Mouse (Mus musculus) lung, postnatal 0 days (tissue): ENCODE measurements at regions not wholly inside any gene's neighbourhood (a gene's known extent, or its start where the extent isn't known, plus 50 kb on each side); places are given as distances from the start of the nearest gene placed in this dataset.

Source experiments
- ATAC-seq: fragments of 200-750 bp; cut with Nextera tagmentation; 2 replicates; pipeline ENCODE4 v1.8.0; 2017; ENCODE audit warnings: moderate library complexity
- DNase-seq: peaks from one replicate; pipeline ENCODE4 v3.0.0-alpha.2; 2016; ENCODE audit warnings: low spot score
- H3K27ac ChIP-seq: fragments of 300-500 bp; sonication (generic); 2 replicates; pipeline ENCODE4 v1.5.1; 2014; ENCODE audit warnings: antibody characterized with exemption, mild to moderate bottlenecking, low read length, mixed read lengths
- H3K27me3 ChIP-seq: fragments of 300-500 bp; sonication (generic); replicated peaks from 2 replicates; pipeline ENCODE4 v1.6.1; 2014; ENCODE audit warnings: low read length, mixed read lengths; ENCODE audit not compliant: insufficient read depth
- H3K36me3 ChIP-seq: fragments of 300-500 bp; sonication (generic); 2 replicates; pipeline ENCODE4 v1.6.1; 2014; ENCODE audit warnings: low read length, mixed read lengths; ENCODE audit not compliant: insufficient read depth
- H3K4me1 ChIP-seq: fragments of 300-500 bp; sonication (generic); 2 replicates; pipeline ENCODE4 v1.6.1; 2014; ENCODE audit warnings: antibody characterized with exemption, low read depth, low read length, mixed read lengths; ENCODE audit not compliant: insufficient read depth
- H3K4me2 ChIP-seq: fragments of 300-500 bp; sonication (generic); replicated peaks from 2 replicates; pipeline ENCODE4 v1.6.1; 2014; ENCODE audit warnings: low read depth, mild to moderate bottlenecking, low read length, moderate library complexity, mixed read lengths
- H3K4me3 ChIP-seq: fragments of 300-500 bp; sonication (generic); 2 replicates; pipeline ENCODE4 v1.5.1; 2014; ENCODE audit warnings: low read depth, low read length
- H3K9ac ChIP-seq: fragments of 300-500 bp; sonication (generic); replicated peaks from 2 replicates; pipeline ENCODE4 v1.6.1; 2014; ENCODE audit warnings: low read depth, mild to moderate bottlenecking
- H3K9me3 ChIP-seq: fragments of 300-500 bp; sonication (generic); 2 replicates; pipeline ENCODE4 v1.6.1; 2016; ENCODE audit warnings: low read length, mixed read lengths
- CTCF ChIP-seq: IDR thresholded peaks from 2 replicates; pipeline ENCODE4 v1.5.1; 2016; ENCODE audit warnings: antibody characterized with exemption, mild to moderate bottlenecking
- EP300 ChIP-seq: IDR thresholded peaks from 2 replicates; pipeline ENCODE4 v1.6.1; 2016; ENCODE audit warnings: antibody characterized with exemption, mild to moderate bottlenecking, control low read depth
- WGBS: fragments of 180-500 bp; shearing (Covaris S2); extraction: QIAGEN DNeasy Blood & Tissue Kit; methylation state at CpG from one replicate; pipeline ENCODE4 v1.1.7; 2014; 5-methylcytosine and 5-hydroxymethylcytosine counted together

DNA sequence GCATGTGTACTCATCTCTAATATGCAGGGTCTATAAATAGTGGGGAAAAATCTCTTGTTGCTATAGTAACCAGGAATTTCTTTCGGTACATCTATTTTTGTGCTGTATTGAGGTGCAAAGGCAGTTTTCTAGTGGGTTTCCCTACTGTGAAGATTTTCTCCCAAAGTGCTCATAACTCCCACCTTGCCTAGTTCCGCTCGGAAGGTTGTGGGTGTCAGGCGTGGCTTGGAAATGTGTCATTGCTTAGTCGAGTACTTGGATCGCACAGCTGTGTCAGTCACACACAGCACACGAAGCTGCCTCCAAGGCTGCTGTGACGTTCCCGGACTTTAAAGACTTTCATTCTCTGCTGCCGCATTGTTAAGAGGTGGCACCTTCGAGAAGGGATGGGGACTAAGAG, 450.4 kb upstream of the BB014433 start:
- Histone ChIP-seq H3K27ac (no peak overlapping the region), H3K36me3 (no peaks in the 10 kb centered on the region), H3K9ac (no peak overlapping the region), H3K9me3 (no peaks in the 10 kb centered on the region), H3K4me3 (no peak overlapping the region), H3K4me2 (no peak overlapping the region), H3K27me3 (no peaks in the 10 kb centered on the region), H3K4me1 (no peaks in the 10 kb centered on the region)
- no peak for ATAC-seq
- DNase-seq: no peak
- TF ChIP-seq EP300 (no peak), CTCF (no peak)
- WGBS: 65% methylated on average over 11 of the region's 11 CpGs

GRCm38 (mm10) chr8:15490774-15491173, 444.9 kb upstream of the BB014433 start:
- TF ChIP-seq EP300: no peak
- TF ChIP-seq CTCF: no peak
- WGBS: 77% methylated on average over 4 of the region's 4 CpGs

DNA sequence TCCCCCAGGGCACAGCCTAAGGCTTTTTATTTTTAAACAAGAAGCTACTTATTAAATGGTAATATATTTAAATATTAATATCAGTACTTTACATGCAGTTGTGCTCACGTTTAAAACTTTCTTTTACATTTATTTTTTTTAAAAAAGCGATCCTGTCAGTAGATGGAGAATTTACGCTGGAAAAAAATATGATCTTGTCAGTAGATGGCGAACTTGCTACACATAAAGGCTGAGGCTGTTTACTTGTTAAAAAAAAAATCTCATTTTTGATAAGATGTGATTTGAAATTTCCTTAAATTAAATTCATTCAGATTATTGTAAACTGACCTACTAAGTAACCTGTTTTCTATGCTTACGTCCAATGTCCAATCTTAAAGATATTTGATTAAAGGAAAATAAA, 441.7 kb upstream of the BB014433 start:
- WGBS: 50% methylated on average over 5 of the region's 5 CpGs
- Histone ChIP-seq H3K36me3 (no peaks in the 10 kb centered on the region), H3K27ac (no peak overlapping the region), H3K4me3 (no peak overlapping the region), H3K27me3 (no peaks in the 10 kb centered on the region), H3K9me3 (no peaks in the 10 kb centered on the region), H3K9ac (no peak overlapping the region), H3K4me2 (no peak overlapping the region), H3K4me1 (no peaks in the 10 kb centered on the region)
- DNase-seq (no peak), ATAC-seq (no peak)
- TF ChIP-seq EP300: no peak
- TF ChIP-seq CTCF: no peak

More at GRCm38 (mm10) chr8:15490774-15491173, 444.9 kb upstream of the BB014433 start:
- H3K4me1 ChIP-seq: no peaks in the 10 kb centered on the region
- no peak for ATAC-seq
- no peak for DNase-seq
- no peak overlapping the region for H3K4me2 ChIP-seq
- no peak overlapping the region for H3K4me3 ChIP-seq
- no peaks in the 10 kb centered on the region for H3K9me3 ChIP-seq
- no peaks in the 10 kb centered on the region for H3K27me3 ChIP-seq
- H3K36me3 ChIP-seq: no peaks in the 10 kb centered on the region
- no peak overlapping the region for H3K27ac ChIP-seq
- H3K9ac ChIP-seq: no peak overlapping the region

- Histone ChIP-seq H3K36me3 (no peaks in the 10 kb centered on the region), H3K4me1 (no peaks in the 10 kb centered on the region), H3K9me3 (no peaks in the 10 kb centered on the region), H3K4me3 (no peak overlapping the region), H3K4me2 (no peak overlapping the region), H3K27me3 (no peaks in the 10 kb centered on the region), H3K9ac (no peak overlapping the region), H3K27ac (no peak overlapping the region)
- TF ChIP-seq CTCF (no peak), EP300 (no peak)
- 71% methylated on average over 4 of the region's 4 CpGs for WGBS
- DNase-seq: no peak
- ATAC-seq: no peak
Observed at GRCm38 (mm10) chr8:15470561-15470960, 424.7 kb upstream of the BB014433 start.

DNA sequence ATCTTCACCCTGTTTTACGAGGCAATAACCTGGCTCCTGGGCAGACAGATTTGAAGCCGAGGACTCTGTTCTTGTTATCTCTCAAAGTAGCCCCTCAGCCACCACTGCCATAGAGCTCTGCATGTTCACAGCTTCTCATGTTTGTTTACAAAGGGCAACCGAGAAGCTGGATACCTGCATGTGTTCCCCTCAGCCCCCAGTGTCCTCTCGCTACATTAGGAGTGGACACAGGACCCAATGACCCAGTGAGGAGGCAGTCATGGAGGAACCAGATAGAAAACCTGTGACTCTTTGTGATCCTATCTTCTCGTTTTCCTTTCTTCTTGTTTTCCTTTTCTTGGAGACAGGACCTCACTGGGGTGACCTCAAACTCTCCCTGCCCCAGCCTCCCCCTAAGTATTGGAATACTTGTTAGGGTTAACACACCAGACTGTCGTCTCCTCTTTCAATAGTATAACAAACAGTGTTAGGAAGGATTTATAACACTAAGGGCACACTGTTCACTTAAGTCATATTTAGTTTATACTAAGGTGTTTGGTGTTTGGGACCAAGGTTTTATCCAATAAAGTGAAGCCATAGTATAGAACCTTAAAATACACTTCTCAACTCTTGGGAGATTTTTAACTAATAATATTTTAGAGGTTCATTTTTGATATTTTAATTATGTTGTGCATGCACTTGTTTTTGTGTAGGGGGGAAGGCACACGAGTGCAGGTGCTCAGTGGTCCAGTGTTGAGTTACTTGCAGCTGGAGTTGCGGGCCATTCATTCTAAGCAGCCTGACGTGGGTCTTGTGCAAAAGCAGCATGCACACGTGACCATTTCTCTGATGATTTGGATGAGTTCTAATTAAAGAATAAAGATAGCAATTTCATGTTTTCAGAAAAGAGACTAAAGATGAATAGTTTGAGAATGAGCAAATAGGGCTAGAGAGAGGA, 422.9 kb upstream of the BB014433 start:
- Histone ChIP-seq H3K36me3 (no peaks in the 10 kb centered on the region), H3K27me3 (no peaks in the 10 kb centered on the region), H3K4me1 (no peaks in the 10 kb centered on the region), H3K9me3 (no peaks in the 10 kb centered on the region), H3K4me3 (no peak overlapping the region), H3K9ac (no peak overlapping the region), H3K27ac (no peak overlapping the region), H3K4me2 (no peak overlapping the region)
- no peak for ATAC-seq
- no peak for DNase-seq
- TF ChIP-seq EP300: no peak
- TF ChIP-seq CTCF: no peak
- WGBS: 58% methylated on average over 10 of the region's 10 CpGs

DNA sequence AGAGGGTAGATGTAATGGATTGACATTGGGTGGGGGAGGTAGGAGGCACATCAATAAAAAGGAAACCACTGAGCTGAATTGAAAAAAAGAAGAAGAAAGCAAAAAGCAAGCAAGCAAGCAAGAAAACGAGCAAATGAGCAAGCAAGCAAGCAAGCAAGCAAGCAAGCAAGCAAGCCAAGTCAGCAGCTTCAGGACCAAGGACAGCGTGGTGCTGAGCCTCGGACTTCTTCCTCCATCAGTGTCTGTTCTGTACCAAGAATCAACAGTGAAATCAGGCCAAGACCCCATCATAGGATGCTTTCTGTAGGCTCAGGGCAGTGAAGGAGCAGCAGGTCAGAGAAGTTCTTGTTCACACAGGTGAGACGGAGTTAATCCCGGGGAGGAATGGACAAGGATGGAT, 392.7 kb upstream of the BB014433 start:
- ATAC-seq (no peak), DNase-seq (peak; percentile 14)
- Histone ChIP-seq H3K9ac (no peak overlapping the region), H3K9me3 (no peaks in the 10 kb centered on the region), H3K4me1 (no peaks in the 10 kb centered on the region), H3K4me2 (no peak overlapping the region), H3K27ac (no peak overlapping the region), H3K27me3 (no peaks in the 10 kb centered on the region), H3K4me3 (no peak overlapping the region), H3K36me3 (no peaks in the 10 kb centered on the region)
- TF ChIP-seq CTCF: no peak
- no peak for TF ChIP-seq EP300
- WGBS: 42% methylated on average over 5 of the region's 5 CpGs
